25 mouse cellular contexts compared by ENCODE assay signal in genomic region chr4:145336587-145336986, GRCm38 (mm10). TPM values are rescaled to one million over a fixed set of nuclear protein-coding genes. Genes with fewer than 3 reads are reported as not detected.
DNase-seq lines count a peak whose midpoint lies in the region; ATAC-seq and TF ChIP-seq lines count a peak whose summit lies in the region.
"Had no signal": no experiment of that assay in that cellular context is flagged by ENCODE, and none has a peak within 500 bp of the region (broad histone marks: within the 10 kb centered on the region; RNA-seq: fewer than 3 reads in every experiment).

No protein-coding gene starts in this region.

- no peaks in the 10 kb centered on the region for H3K79me2 ChIP-seq in heart, adult 2 months (replicated peaks; ENCODE audit: control insufficient read depth, insufficient read depth, low read length)

- H3K27me3 ChIP-seq in heart, adult 2 months (ENCODE audit: control insufficient read depth, insufficient read depth, low read length): no peaks in the 10 kb centered on the region
- no peaks in the 10 kb centered on the region for H3K27me3 ChIP-seq in liver, embryonic 11.5 days (replicated peaks; ENCODE audit: control insufficient read depth, insufficient read depth, low read length)
- H3K27me3 ChIP-seq: embryonic facial prominence, embryonic 13.5 days; embryonic facial prominence, embryonic 15.5 days; forebrain, embryonic 12.5 days had no signal

- H3K4me1 ChIP-seq in heart, adult 2 months (ENCODE audit: control insufficient read depth, insufficient read depth, low read length): no peaks in the 10 kb centered on the region
- no peaks in the 10 kb centered on the region for H3K4me1 ChIP-seq in liver, embryonic 11.5 days (replicated peaks; ENCODE audit: control insufficient read depth, insufficient read depth, low read length)
- H3K4me1 ChIP-seq: embryonic facial prominence, embryonic 13.5 days; embryonic facial prominence, embryonic 15.5 days; forebrain, embryonic 10.5 days; forebrain, embryonic 12.5 days had no signal

- peak; percentile 74 for DNase-seq in heart, adult 11 months
- no peak for DNase-seq in heart, adult 2 months
- DNase-seq in liver, embryonic 11.5 days (ENCODE audit: low spot score): peak; percentile 14
- DNase-seq in liver: no peak
- DNase-seq in spleen, postnatal 4 days (ENCODE audit: low spot score in 2 of 2): peak; percentile 7 to 34
- no peak for DNase-seq in spleen, postnatal 14 days (ENCODE audit: low spot score in 2 of 2)
- DNase-seq: adrenal gland, adult 2 months; adrenal gland, postnatal 10 days; adrenal gland, postnatal 25 days; B cell, adult 2 months; cerebellum, adult 11 months; cerebellum, adult 18-20 months; cerebellum, adult 8-10 months; cerebellum, adult 9-11 months; cerebellum, postnatal 14 days; cerebellum, postnatal 36 days; embryo, embryonic 11 days had no signal

- H3K9ac ChIP-seq in heart, adult 2 months (ENCODE audit: low read depth, low read length): no peak overlapping the region
- no peak overlapping the region for H3K9ac ChIP-seq in liver, embryonic 11.5 days (ENCODE audit: low read depth, low read length)
- H3K9ac ChIP-seq: embryonic facial prominence, embryonic 13.5 days; embryonic facial prominence, embryonic 15.5 days; forebrain, embryonic 12.5 days had no signal

- H3K9me3 ChIP-seq in liver, embryonic 11.5 days (ENCODE audit: control insufficient read depth, low read length): no peaks in the 10 kb centered on the region
- H3K9me3 ChIP-seq: embryonic facial prominence, embryonic 13.5 days; embryonic facial prominence, embryonic 15.5 days; forebrain, embryonic 10.5 days; forebrain, embryonic 12.5 days had no signal

- no peak for TF ChIP-seq CTCF in heart, adult 2 months (IDR thresholded peaks at IDR 0.05)

- H3K36me3 ChIP-seq in heart, adult 2 months (ENCODE audit: control insufficient read depth, insufficient read depth, low read length): no peaks in the 10 kb centered on the region
- no peaks in the 10 kb centered on the region for H3K36me3 ChIP-seq in liver, embryonic 11.5 days (ENCODE audit: control insufficient read depth, insufficient read depth, low read length)
- H3K36me3 ChIP-seq: embryonic facial prominence, embryonic 13.5 days; embryonic facial prominence, embryonic 15.5 days; forebrain, embryonic 10.5 days; forebrain, embryonic 12.5 days had no signal

- TF ChIP-seq EP300 in heart, adult 2 months (IDR thresholded peaks at IDR 0.05; ENCODE audit: insufficient read depth, low read depth, low read length): no peak

- 74% methylated on average over 5 of the region's 5 CpGs for WGBS in heart, adult 2 months
- WGBS in liver, embryonic 11.5 days: 80% methylated on average over 5 of the region's 5 CpGs

- intact Hi-C loops in heart, adult 2 months (cut with DNase I): no loop called here

- H3K27ac ChIP-seq in heart, adult 2 months: no peak overlapping the region
- no peak overlapping the region for H3K27ac ChIP-seq in liver, embryonic 11.5 days (ENCODE audit: low read depth, low read length)
- H3K27ac ChIP-seq: embryonic facial prominence, embryonic 13.5 days; embryonic facial prominence, embryonic 15.5 days; forebrain, embryonic 10.5 days; forebrain, embryonic 12.5 days had no signal

- no peak overlapping the region for H3K4me3 ChIP-seq in heart, adult 2 months
- H3K4me3 ChIP-seq in liver, embryonic 11.5 days (ENCODE audit: low read depth, low read length): no peak overlapping the region
- H3K4me3 ChIP-seq: embryonic facial prominence, embryonic 13.5 days; embryonic facial prominence, embryonic 15.5 days; erythroblast, embryonic 14.5 days; forebrain, embryonic 10.5 days; forebrain, embryonic 12.5 days had no signal

- TF ChIP-seq POLR2A in heart, adult 2 months (IDR thresholded peaks at IDR 0.05; ENCODE audit: insufficient read depth, low read depth, low read length): no peak

- H3K4me2 ChIP-seq in liver, embryonic 11.5 days: no peak overlapping the region
- H3K4me2 ChIP-seq: embryonic facial prominence, embryonic 13.5 days; embryonic facial prominence, embryonic 15.5 days; forebrain, embryonic 12.5 days had no signal

- no peak for ATAC-seq in liver, embryonic 11.5 days (replicated peaks; ENCODE audit: low FRiP score)
- ATAC-seq: forebrain, embryonic 14.5 days; forebrain, embryonic 16.5 days had no signal

RNA-seq across cellular contexts. Expression of gene Tnfrsf8, which starts 21.6 kb away (rescaled TPM):
- under 1 TPM; 0.11 to 0.18 TPM for total RNA-seq in heart, adult 2 months (2021)
- polyA plus RNA-seq in heart, adult 2 months (2012; rRNA removed): 0.12 and 0.16 TPM in 2 replicates
- polyA plus RNA-seq in liver, embryonic 11.5 days (2014; fragmentation: Nextera tagmentation; extraction: Ambion mirVana): not detected in 2 replicates
- total RNA-seq: MEL had no signal
- polyA plus RNA-seq: erythroblast, embryonic 14.5 days had no signal

Comparison
In these comparisons a context has a peak if more than half of its experiments do, and no peak if none do; other contexts are left out.
1. DNase-seq: peak in heart, adult 11 months (single experiment), liver, embryonic 11.5 days (single experiment) and spleen, postnatal 4 days (2 of 2); none in heart, adult 2 months (0 of 2), liver (single experiment) and spleen, postnatal 14 days (0 of 2).